Mouse (Mus musculus): Measurements from ENCODE around the gene Dguok. TPM values are rescaled to one million over a fixed set of nuclear protein-coding genes. Genes with fewer than 3 reads are reported as not detected.

The Dguok gene
- 10 to 100 TPM; 24.5 to 25.7 TPM for total RNA-seq (2021)
- long read RNA-seq, experiment 1, transcript Dguok-201 (7 exons, 1,107 nt): major isoform, 17 of 33 reads
- long read RNA-seq, experiment 1, partial matches to known transcripts: 3 of 33 reads
- long read RNA-seq, experiment 1, other reads (novel, unspliced or antisense): 10 of 33 reads
- long read RNA-seq, experiment 2, transcript Dguok-201 (7 exons, 1,107 nt): major isoform, 11 of 23 reads
- long read RNA-seq, experiment 2, partial matches to known transcripts: 1 of 23 reads
- long read RNA-seq, experiment 2, other reads (novel, unspliced or antisense): 11 of 23 reads

- DNase-seq (ENCODE audit: low spot score in 2 of 2): peak; percentile 97 to 99
These were observed at the start of gene Dguok for GRCm38 (mm10) chr6:83506258-83507167. Gene Dguok, minus strand, starts transcription at chr6:83506969.

GRCm38 (mm10) chr6:83555972-83556371 is 49.2 kb upstream of the Dguok start:
- no peak for DNase-seq (ENCODE audit: low spot score in 2 of 2)

- DNase-seq (ENCODE audit: low spot score in 2 of 2): no peak
These were observed 41.6 kb upstream of the Dguok start for GRCm38 (mm10) chr6:83548346-83548745.

- no peak for DNase-seq (ENCODE audit: low spot score in 2 of 2)
These were observed 39.0 kb upstream of the Dguok start for GRCm38 (mm10) chr6:83545778-83546177.

- DNase-seq (ENCODE audit: low spot score in 2 of 2): peak; percentile 39 to 55
These were observed 35.1 kb upstream of the Dguok start for GRCm38 (mm10) chr6:83541756-83542456.

GRCm38 (mm10) chr6:83540017-83540416 is 33.2 kb upstream of the Dguok start:
- peak; percentile 24 to 40 for DNase-seq (ENCODE audit: low spot score in 2 of 2)

- no peak for DNase-seq (ENCODE audit: low spot score in 2 of 2)
These were observed 30.0 kb upstream of the Dguok start for GRCm38 (mm10) chr6:83536795-83537059.

- no peak for DNase-seq (ENCODE audit: low spot score in 2 of 2)
These were observed 29.4 kb upstream of the Dguok start, which contains the start of gene Actg2 for GRCm38 (mm10) chr6:83536028-83536794. Gene Actg2, minus strand, starts transcription at chr6:83536265.

- DNase-seq (ENCODE audit: low spot score in 2 of 2): no peak
These were observed 25.8 kb upstream of the Dguok start for GRCm38 (mm10) chr6:83532608-83533007.

GRCm38 (mm10) chr6:83523194-83523593 is 16.4 kb upstream of the Dguok start:
- DNase-seq (ENCODE audit: low spot score in 2 of 2): no peak

- no peak for DNase-seq (ENCODE audit: low spot score in 2 of 2)
These were observed 15.0 kb upstream of the Dguok start for GRCm38 (mm10) chr6:83521784-83522183.

- DNase-seq (ENCODE audit: low spot score in 2 of 2): no peak
These were observed 11.9 kb upstream of the Dguok start for GRCm38 (mm10) chr6:83518637-83519036.

GRCm38 (mm10) chr6:83515172-83515571 is 8.4 kb upstream of the Dguok start:
- no peak for DNase-seq (ENCODE audit: low spot score in 2 of 2)

- peak in 1 of 2 experiments; percentile 78 for DNase-seq (ENCODE audit: low spot score in 2 of 2)
These were observed 5.7 kb upstream of the Dguok start for GRCm38 (mm10) chr6:83512495-83512894.

- no peak for DNase-seq (ENCODE audit: low spot score in 2 of 2)
These were observed 3.4 kb upstream of the Dguok start for GRCm38 (mm10) chr6:83510210-83510609.

- DNase-seq (ENCODE audit: low spot score in 2 of 2): peak; percentile 73 to 78
These were observed 2.7 kb upstream of the Dguok start for GRCm38 (mm10) chr6:83509442-83509841.

GRCm38 (mm10) chr6:83507168-83507546 is 388 bp upstream of the Dguok start:
- DNase-seq (ENCODE audit: low spot score in 2 of 2): no peak

- DNase-seq (ENCODE audit: low spot score in 2 of 2): no peak
These were observed 1.2 kb downstream of the Dguok start for GRCm38 (mm10) chr6:83505554-83505953.

- DNase-seq (ENCODE audit: low spot score in 2 of 2): no peak
These were observed 3.4 kb downstream of the Dguok start for GRCm38 (mm10) chr6:83503361-83503760.

- DNase-seq (ENCODE audit: low spot score in 2 of 2): peak; percentile 57 to 60
These were observed 4.1 kb downstream of the Dguok start for GRCm38 (mm10) chr6:83502656-83503055.

All from left cerebral cortex, adult 18-20 months (tissue).